Mouse (Mus musculus): ENCODE measurements around the gene Pls3.

DNA sequence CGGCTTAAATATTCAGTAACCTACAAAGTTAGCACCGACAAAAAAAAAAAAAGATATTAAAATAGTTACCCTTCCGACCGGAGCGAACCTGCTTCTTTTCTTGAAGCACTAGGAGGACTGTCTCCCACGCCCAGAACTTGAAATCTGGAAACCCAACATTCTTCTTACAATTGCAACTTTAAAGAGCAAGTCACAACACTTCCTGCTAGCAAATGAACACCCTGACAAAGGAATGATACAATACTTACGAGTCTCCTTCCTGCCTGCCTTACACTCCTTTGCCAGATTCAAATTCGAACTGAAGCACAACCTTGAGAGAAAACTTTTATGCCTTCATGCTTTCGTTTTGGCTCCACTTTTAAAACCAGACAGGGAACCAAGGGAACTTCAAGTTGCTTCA lies 32.1 kb downstream of the Pls3 start:
- TF ChIP-seq CTCF (IDR thresholded peaks at IDR 0.05; ENCODE audit: borderline replicate concordance, extremely low read depth, insufficient read depth, insufficient read length): no peak
- TF ChIP-seq POLR2A (IDR thresholded peaks at IDR 0.05; ENCODE audit: borderline replicate concordance, extremely low read depth, insufficient read depth, insufficient read length, poor library complexity, severe bottlenecking): no peak
